Mouse (Mus musculus): ENCODE measurements at regions not wholly inside any gene's neighbourhood (a gene's known extent, or its start where the extent isn't known, plus 50 kb on each side); places are given as distances from the start of the nearest gene placed in this dataset.
A peak's percentile ranks its signal among the peaks of the same experiment; 100 is the strongest.

DNA sequence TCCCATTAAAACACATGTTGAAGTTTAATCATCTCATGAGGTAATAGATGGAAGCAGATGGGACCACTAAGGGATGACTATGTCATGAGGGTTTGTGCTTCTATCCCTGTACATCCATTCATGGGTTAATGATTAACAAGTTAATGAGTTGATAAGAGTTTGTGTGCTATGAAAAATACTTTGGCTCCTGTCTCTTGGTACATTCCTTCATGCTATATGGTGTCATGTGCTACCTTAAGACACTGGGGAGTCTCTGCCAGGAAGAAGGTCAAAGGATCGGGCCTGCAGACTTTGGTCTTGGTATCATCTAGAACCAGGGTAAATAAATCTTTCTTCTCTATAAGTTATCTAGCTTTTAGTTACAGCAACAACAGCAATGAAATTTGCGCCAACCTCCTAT lies 216.4 kb upstream of the Impg1 start:
- H3K9me3 ChIP-seq (ENCODE audit: control insufficient read depth, low read length): no peaks in the 10 kb centered on the region
- H3K27ac ChIP-seq (ENCODE audit: low read depth, low read length): no peak overlapping the region
- DNase-seq (ENCODE audit: low spot score): no peak
- no peak overlapping the region for H3K9ac ChIP-seq (ENCODE audit: low read depth, low read length)
- H3K27me3 ChIP-seq (ENCODE audit: control insufficient read depth, insufficient read depth, low read length): no peaks in the 10 kb centered on the region
- no peak overlapping the region for H3K4me3 ChIP-seq (ENCODE audit: low read depth, low read length)
- WGBS: 96% methylated on average over 2 of the region's 2 CpGs
- H3K4me2 ChIP-seq (replicated peaks; ENCODE audit: low read depth, low read length): no peak overlapping the region
- no peaks in the 10 kb centered on the region for H3K36me3 ChIP-seq (ENCODE audit: control insufficient read depth, insufficient read depth, low read length)
- no peaks in the 10 kb centered on the region for H3K4me1 ChIP-seq (replicated peaks; ENCODE audit: control insufficient read depth, insufficient read depth, low read length)
- ATAC-seq (ENCODE audit: low FRiP score): no peak

- H3K27me3 ChIP-seq (ENCODE audit: control insufficient read depth, insufficient read depth, low read length): no peaks in the 10 kb centered on the region
- no peak for DNase-seq (ENCODE audit: low spot score)
- no peaks in the 10 kb centered on the region for H3K9me3 ChIP-seq (ENCODE audit: control insufficient read depth, low read length)
- H3K36me3 ChIP-seq (ENCODE audit: control insufficient read depth, insufficient read depth, low read length): no peaks in the 10 kb centered on the region
- no peak overlapping the region for H3K4me3 ChIP-seq (ENCODE audit: low read depth, low read length)
- H3K4me1 ChIP-seq (replicated peaks; ENCODE audit: control insufficient read depth, insufficient read depth, low read length): no peaks in the 10 kb centered on the region
- WGBS: 97% methylated on average over 1 of the region's 1 CpGs
- no peak overlapping the region for H3K4me2 ChIP-seq (replicated peaks; ENCODE audit: low read depth, low read length)
- ATAC-seq (ENCODE audit: low FRiP score): no peak
- H3K9ac ChIP-seq (ENCODE audit: low read depth, low read length): no peak overlapping the region
- H3K27ac ChIP-seq (ENCODE audit: low read depth, low read length): no peak overlapping the region
Observed at GRCm38 (mm10) chr9:80671483-80671882, 206.2 kb upstream of the Impg1 start.

DNA sequence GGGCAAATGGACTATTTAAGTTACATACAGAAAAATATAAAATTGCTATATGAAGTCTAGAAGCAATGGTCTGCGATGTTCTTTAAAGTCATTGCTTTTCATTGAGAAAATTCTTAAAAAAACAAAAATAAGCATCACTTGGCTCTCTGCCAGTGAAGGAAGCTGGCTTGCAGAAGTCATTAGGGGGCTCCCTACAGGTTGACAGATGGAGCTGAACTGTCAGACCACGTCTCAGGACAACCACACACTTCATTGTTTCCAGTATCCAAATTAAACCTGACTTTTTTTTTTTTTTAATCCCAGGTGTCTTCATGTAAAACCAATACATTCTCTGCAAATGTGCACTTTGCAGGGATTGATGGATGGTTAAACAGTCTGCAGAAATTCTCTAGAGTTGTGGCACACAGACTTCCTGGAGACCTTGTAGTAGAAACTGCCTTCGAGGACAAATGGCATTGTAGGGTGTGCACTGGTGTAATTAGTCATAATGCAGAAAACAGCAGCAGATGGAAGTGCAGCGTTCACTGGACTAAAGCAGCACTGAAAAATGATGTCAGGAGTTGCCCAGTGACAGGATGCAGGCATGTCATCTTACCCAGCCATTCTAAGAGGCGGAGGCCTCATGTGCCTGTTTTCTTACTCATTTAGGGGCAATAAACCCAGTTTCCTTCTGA lies 203.4 kb upstream of the Impg1 start:
- Histone ChIP-seq H3K36me3 (ENCODE audit: control insufficient read depth, insufficient read depth, low read length) (no peaks in the 10 kb centered on the region), H3K9ac (ENCODE audit: low read depth, low read length) (no peak overlapping the region), H3K4me2 (replicated peaks; ENCODE audit: low read depth, low read length) (no peak overlapping the region), H3K4me3 (ENCODE audit: low read depth, low read length) (no peak overlapping the region), H3K9me3 (ENCODE audit: control insufficient read depth, low read length) (no peaks in the 10 kb centered on the region), H3K27ac (ENCODE audit: low read depth, low read length) (no peak overlapping the region), H3K27me3 (ENCODE audit: control insufficient read depth, insufficient read depth, low read length) (no peaks in the 10 kb centered on the region), H3K4me1 (replicated peaks; ENCODE audit: control insufficient read depth, insufficient read depth, low read length) (no peaks in the 10 kb centered on the region)
- peak; percentile 71; the same call in 1 of the 2 replicates for ATAC-seq (ENCODE audit: low FRiP score)
- 67% methylated on average over 5 of the region's 5 CpGs for WGBS
- peak; percentile 5 for DNase-seq (ENCODE audit: low spot score)

- Histone ChIP-seq H3K4me1 (replicated peaks; ENCODE audit: control insufficient read depth, insufficient read depth, low read length) (no peaks in the 10 kb centered on the region), H3K4me3 (ENCODE audit: low read depth, low read length) (no peak overlapping the region), H3K27me3 (ENCODE audit: control insufficient read depth, insufficient read depth, low read length) (no peaks in the 10 kb centered on the region), H3K9me3 (ENCODE audit: control insufficient read depth, low read length) (no peaks in the 10 kb centered on the region), H3K4me2 (replicated peaks; ENCODE audit: low read depth, low read length) (no peak overlapping the region), H3K27ac (ENCODE audit: low read depth, low read length) (no peak overlapping the region), H3K9ac (ENCODE audit: low read depth, low read length) (no peak overlapping the region), H3K36me3 (ENCODE audit: control insufficient read depth, insufficient read depth, low read length) (no peaks in the 10 kb centered on the region)
- 88% methylated on average over 1 of the region's 1 CpGs for WGBS
- no peak for ATAC-seq (ENCODE audit: low FRiP score)
- no peak for DNase-seq (ENCODE audit: low spot score)
Observed at GRCm38 (mm10) chr9:80658755-80659154, 193.5 kb upstream of the Impg1 start.

- no peaks in the 10 kb centered on the region for H3K4me1 ChIP-seq (replicated peaks; ENCODE audit: control insufficient read depth, insufficient read depth, low read length)
- H3K4me3 ChIP-seq (ENCODE audit: low read depth, low read length): no peak overlapping the region
- no peaks in the 10 kb centered on the region for H3K9me3 ChIP-seq (ENCODE audit: control insufficient read depth, low read length)
- no peak for DNase-seq (ENCODE audit: low spot score)
- H3K36me3 ChIP-seq (ENCODE audit: control insufficient read depth, insufficient read depth, low read length): no peaks in the 10 kb centered on the region
- no peak overlapping the region for H3K27ac ChIP-seq (ENCODE audit: low read depth, low read length)
- 55% methylated on average over 3 of the region's 3 CpGs for WGBS
- ATAC-seq (ENCODE audit: low FRiP score): peak; percentile 64; the same call in 1 of the 2 replicates
- no peak overlapping the region for H3K4me2 ChIP-seq (replicated peaks; ENCODE audit: low read depth, low read length)
- no peaks in the 10 kb centered on the region for H3K27me3 ChIP-seq (ENCODE audit: control insufficient read depth, insufficient read depth, low read length)
- no peak overlapping the region for H3K9ac ChIP-seq (ENCODE audit: low read depth, low read length)
Observed at GRCm38 (mm10) chr9:80615114-80615513, 149.8 kb upstream of the Impg1 start.

DNA sequence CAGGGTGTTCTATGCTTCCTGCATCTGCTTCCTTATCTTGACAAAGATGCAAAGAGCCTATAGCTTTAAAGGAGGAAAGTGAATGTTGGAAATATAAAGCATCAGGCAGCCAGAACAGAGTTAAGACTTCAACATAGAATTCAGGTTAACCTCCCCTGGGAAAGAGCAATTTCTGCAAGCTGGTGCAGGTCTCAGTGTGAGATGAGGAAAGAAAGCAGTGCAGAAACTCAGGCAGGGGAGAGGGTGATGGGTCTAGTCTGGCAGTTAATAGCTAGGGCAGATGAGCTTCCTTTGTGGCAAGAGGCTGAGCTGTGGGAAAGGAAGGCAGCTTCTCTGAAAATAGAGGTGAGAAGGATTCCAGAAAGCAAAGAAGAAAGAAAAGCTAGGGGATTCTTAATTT lies 134.7 kb upstream of the Impg1 start:
- no peak for DNase-seq (ENCODE audit: low spot score)
- Histone ChIP-seq H3K4me1 (replicated peaks; ENCODE audit: control insufficient read depth, insufficient read depth, low read length) (no peaks in the 10 kb centered on the region), H3K27me3 (ENCODE audit: control insufficient read depth, insufficient read depth, low read length) (no peaks in the 10 kb centered on the region), H3K36me3 (ENCODE audit: control insufficient read depth, insufficient read depth, low read length) (no peaks in the 10 kb centered on the region), H3K4me2 (replicated peaks; ENCODE audit: low read depth, low read length) (no peak overlapping the region), H3K27ac (ENCODE audit: low read depth, low read length) (no peak overlapping the region), H3K9ac (ENCODE audit: low read depth, low read length) (no peak overlapping the region), H3K4me3 (ENCODE audit: low read depth, low read length) (no peak overlapping the region), H3K9me3 (ENCODE audit: control insufficient read depth, low read length) (no peaks in the 10 kb centered on the region)
- no peak for ATAC-seq (ENCODE audit: low FRiP score)

DNA sequence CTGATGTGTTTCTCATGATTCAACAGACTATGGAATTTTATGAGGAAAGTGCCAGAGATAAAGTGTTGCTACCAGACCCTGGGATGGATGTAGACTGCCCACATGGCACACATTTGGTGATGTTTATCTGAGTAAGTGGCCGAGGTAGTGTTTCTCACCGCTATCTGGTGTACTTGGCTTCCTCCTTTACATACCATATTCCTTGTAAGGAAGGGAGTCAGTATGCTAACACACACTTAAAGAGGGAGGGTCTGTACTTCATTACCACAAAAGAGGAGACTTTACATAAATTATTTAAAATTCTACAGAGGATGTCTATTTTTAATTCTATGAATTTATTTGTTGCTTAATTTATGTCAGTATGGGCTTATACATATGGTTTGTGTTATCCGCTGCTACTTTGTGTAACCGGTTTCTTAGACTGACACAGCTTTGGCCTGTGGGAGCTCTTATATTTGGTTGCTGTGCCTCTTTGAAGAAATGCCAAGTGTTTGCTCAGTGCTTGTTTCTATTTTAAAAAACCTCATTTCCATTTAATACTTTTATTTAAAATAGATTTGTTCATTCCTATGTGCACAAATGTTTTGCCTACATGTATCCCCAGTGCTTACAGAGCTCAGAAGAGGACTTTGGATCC lies 100.2 kb upstream of the Impg1 start:
- 85% methylated on average over 4 of the region's 4 CpGs for WGBS
- Histone ChIP-seq H3K27ac (ENCODE audit: low read depth, low read length) (no peak overlapping the region), H3K9me3 (ENCODE audit: control insufficient read depth, low read length) (no peaks in the 10 kb centered on the region), H3K9ac (ENCODE audit: low read depth, low read length) (no peak overlapping the region), H3K36me3 (ENCODE audit: control insufficient read depth, insufficient read depth, low read length) (no peaks in the 10 kb centered on the region), H3K4me2 (replicated peaks; ENCODE audit: low read depth, low read length) (no peak overlapping the region), H3K27me3 (ENCODE audit: control insufficient read depth, insufficient read depth, low read length) (no peaks in the 10 kb centered on the region), H3K4me1 (replicated peaks; ENCODE audit: control insufficient read depth, insufficient read depth, low read length) (no peaks in the 10 kb centered on the region), H3K4me3 (ENCODE audit: low read depth, low read length) (no peak overlapping the region)
- DNase-seq (ENCODE audit: low spot score): no peak
- no peak for ATAC-seq (ENCODE audit: low FRiP score)

- no peaks in the 10 kb centered on the region for H3K27me3 ChIP-seq (ENCODE audit: control insufficient read depth, insufficient read depth, low read length)
Observed at GRCm38 (mm10) chr9:80563655-80564054, 98.4 kb upstream of the Impg1 start.

GRCm38 (mm10) chr9:80555531-80556067 lies 90.3 kb upstream of the Impg1 start:
- Histone ChIP-seq H3K27me3 (ENCODE audit: control insufficient read depth, insufficient read depth, low read length) (no peaks in the 10 kb centered on the region), H3K9me3 (ENCODE audit: control insufficient read depth, low read length) (no peaks in the 10 kb centered on the region), H3K27ac (ENCODE audit: low read depth, low read length) (no peak overlapping the region), H3K9ac (ENCODE audit: low read depth, low read length) (no peak overlapping the region), H3K4me3 (ENCODE audit: low read depth, low read length) (no peak overlapping the region), H3K4me1 (replicated peaks; ENCODE audit: control insufficient read depth, insufficient read depth, low read length) (no peaks in the 10 kb centered on the region), H3K36me3 (ENCODE audit: control insufficient read depth, insufficient read depth, low read length) (no peaks in the 10 kb centered on the region), H3K4me2 (replicated peaks; ENCODE audit: low read depth, low read length) (no peak overlapping the region)
- no peak for ATAC-seq (ENCODE audit: low FRiP score)
- no peak for DNase-seq (ENCODE audit: low spot score)
- WGBS: 61% methylated on average over 1 of the region's 1 CpGs

More at GRCm38 (mm10) chr9:80563655-80564054, 98.4 kb upstream of the Impg1 start:
- ATAC-seq (ENCODE audit: low FRiP score): peak; percentile 46; the same call in 1 of the 2 replicates
- no peak overlapping the region for H3K9ac ChIP-seq (ENCODE audit: low read depth, low read length)
- no peaks in the 10 kb centered on the region for H3K36me3 ChIP-seq (ENCODE audit: control insufficient read depth, insufficient read depth, low read length)
- DNase-seq (ENCODE audit: low spot score): no peak
- H3K4me3 ChIP-seq (ENCODE audit: low read depth, low read length): no peak overlapping the region
- H3K27ac ChIP-seq (ENCODE audit: low read depth, low read length): no peak overlapping the region
- no peak overlapping the region for H3K4me2 ChIP-seq (replicated peaks; ENCODE audit: low read depth, low read length)
- WGBS: 73% methylated on average over 2 of the region's 2 CpGs
- H3K4me1 ChIP-seq (replicated peaks; ENCODE audit: control insufficient read depth, insufficient read depth, low read length): no peaks in the 10 kb centered on the region
- no peaks in the 10 kb centered on the region for H3K9me3 ChIP-seq (ENCODE audit: control insufficient read depth, low read length)
